Mouse (Mus musculus): ENCODE measurements at regions not wholly inside any gene's neighbourhood (a gene's known extent, or its start where the extent isn't known, plus 50 kb on each side); places are given as distances from the start of the nearest gene placed in this dataset.

- TF ChIP-seq CTCF (conservative IDR thresholded peaks at IDR 0.05; ENCODE audit: low read length) = no peak
- TF ChIP-seq POU5F1 (IDR thresholded peaks at IDR 0.05; ENCODE audit: borderline replicate concordance, low read length) = no peak
Measured at GRCm38 (mm10) chr4:95157653-95158430, 105.8 kb upstream of the Jun start.

All from E14TG2a.4 (cell line).